Mouse (Mus musculus): ENCODE results near the gene Ppid. TPM values are rescaled to one million over a fixed set of nuclear protein-coding genes. Genes with fewer than 3 reads are reported as not detected.
A peak's percentile ranks its signal among the peaks of the same experiment; 100 is the strongest.

Gene Ppid
- polyA plus RNA-seq, 1 experiment: 48.1 TPM

- H3K27me3 ChIP-seq (ENCODE audit: control insufficient read depth, insufficient read depth, insufficient read length): no peaks in the 10 kb centered on the region
- peak within 1 kb of the TSS; percentile 85 for H3K4me3 ChIP-seq (ENCODE audit: insufficient read depth, poor library complexity, severe bottlenecking)
- peak within 1 kb of the TSS; percentile 82 for H3ac ChIP-seq (ENCODE audit: control insufficient read depth, insufficient read length, low read depth)
- peaks cover 15% of the 10 kb centered on the region for H3K36me3 ChIP-seq (ENCODE audit: control insufficient read depth, insufficient read depth)
- peaks cover 34% of the 10 kb centered on the region for H3K79me2 ChIP-seq (ENCODE audit: control insufficient read depth, insufficient read depth)
- TF ChIP-seq MAX (IDR thresholded peaks at IDR 0.05): no peak
- no peak for TF ChIP-seq MYOD1 (IDR thresholded peaks at IDR 0.05; ENCODE audit: control insufficient read depth, insufficient read length, low read depth)
- peak; percentile 72 for TF ChIP-seq USF1 (IDR thresholded peaks at IDR 0.05; ENCODE audit: low read depth)
- TF ChIP-seq MYOG (IDR thresholded peaks at IDR 0.05; ENCODE audit: control insufficient read depth, extremely low read depth, insufficient read length): no peak
- no peak for TF ChIP-seq FOSL1 (IDR thresholded peaks at IDR 0.05; ENCODE audit: insufficient read depth, low read length, poor library complexity, severe bottlenecking)
- TF ChIP-seq CTCF (IDR thresholded peaks at IDR 0.05; ENCODE audit: control insufficient read depth, insufficient read depth, insufficient read length): no peak
- peaks cover 7% of the 10 kb centered on the region for H3K79me3 ChIP-seq (ENCODE audit: low read depth)
Measured at GRCm38 (mm10) chr3:79628561-79629415, 37.6 kb downstream of the Ppid start, which contains the start of gene 4930579G24Rik. TSS of gene 4930579G24Rik (plus strand) at chr3:79629079.

GRCm38 (mm10) chr3:79629416-79629730 is 38.2 kb downstream of the Ppid start, which contains the start of gene Etfdh:
TSS of gene Etfdh (minus strand) at chr3:79629500.
- Histone ChIP-seq H3K79me3 (ENCODE audit: low read depth) (peaks cover 7% of the 10 kb centered on the region), H3K36me3 (ENCODE audit: control insufficient read depth, insufficient read depth) (peaks cover 15% of the 10 kb centered on the region), H3K27me3 (ENCODE audit: control insufficient read depth, insufficient read depth, insufficient read length) (no peaks in the 10 kb centered on the region), H3K4me3 (ENCODE audit: insufficient read depth, poor library complexity, severe bottlenecking) (peak within 1 kb of the TSS; percentile 85), H3ac (ENCODE audit: control insufficient read depth, insufficient read length, low read depth) (peak within 1 kb of the TSS; percentile 82), H3K79me2 (ENCODE audit: control insufficient read depth, insufficient read depth) (peaks cover 34% of the 10 kb centered on the region)
- no peak for TF ChIP-seq CTCF (IDR thresholded peaks at IDR 0.05; ENCODE audit: control insufficient read depth, insufficient read depth, insufficient read length)
- TF ChIP-seq MYOG (IDR thresholded peaks at IDR 0.05; ENCODE audit: control insufficient read depth, extremely low read depth, insufficient read length): no peak
- no peak for TF ChIP-seq FOSL1 (IDR thresholded peaks at IDR 0.05; ENCODE audit: insufficient read depth, low read length, poor library complexity, severe bottlenecking)
- no peak for TF ChIP-seq CEBPB (IDR thresholded peaks at IDR 0.05; ENCODE audit: low read depth)
- TF ChIP-seq MAX (IDR thresholded peaks at IDR 0.05): no peak
- TF ChIP-seq USF1 (IDR thresholded peaks at IDR 0.05; ENCODE audit: low read depth): no peak
- no peak for TF ChIP-seq MYOD1 (IDR thresholded peaks at IDR 0.05; ENCODE audit: control insufficient read depth, insufficient read length, low read depth)

GRCm38 (mm10) chr3:79652129-79652528 is 61.0 kb downstream of the Ppid start:
- Histone ChIP-seq H3ac (ENCODE audit: control insufficient read depth, insufficient read length, low read depth) (no peak overlapping the region), H3K79me2 (ENCODE audit: control insufficient read depth, insufficient read depth) (no peaks in the 10 kb centered on the region), H3K79me3 (ENCODE audit: low read depth) (no peaks in the 10 kb centered on the region), H3K4me3 (ENCODE audit: insufficient read depth, poor library complexity, severe bottlenecking) (no peak overlapping the region), H3K36me3 (ENCODE audit: control insufficient read depth, insufficient read depth) (no peaks in the 10 kb centered on the region), H3K27me3 (ENCODE audit: control insufficient read depth, insufficient read depth, insufficient read length) (no peaks in the 10 kb centered on the region)
- TF ChIP-seq CEBPB (IDR thresholded peaks at IDR 0.05; ENCODE audit: low read depth) (no peak), FOSL1 (IDR thresholded peaks at IDR 0.05; ENCODE audit: insufficient read depth, low read length, poor library complexity, severe bottlenecking) (no peak), CTCF (IDR thresholded peaks at IDR 0.05; ENCODE audit: control insufficient read depth, insufficient read depth, insufficient read length) (no peak), MAX (IDR thresholded peaks at IDR 0.05) (no peak), USF1 (IDR thresholded peaks at IDR 0.05; ENCODE audit: low read depth) (no peak), MYOG (IDR thresholded peaks at IDR 0.05; ENCODE audit: control insufficient read depth, extremely low read depth, insufficient read length) (no peak), MYOD1 (IDR thresholded peaks at IDR 0.05; ENCODE audit: control insufficient read depth, insufficient read length, low read depth) (no peak)

Other genes with a start within 250 kb of the Ppid start
- gene Fnip2, start 23.5 kb upstream of the Ppid start, polyA plus RNA-seq (2012; fragmentation: generic; extraction: Trizol): 4.0 TPM
- gene 4930579G24Rik, start 37.7 kb downstream of the Ppid start, polyA plus RNA-seq (2012; fragmentation: generic; extraction: Trizol): 13.2 TPM
- 17.8 TPM for gene Etfdh, start 38.2 kb downstream of the Ppid start, polyA plus RNA-seq (2012; fragmentation: generic; extraction: Trizol)
- not detected for gene Rxfp1, start 146.5 kb downstream of the Ppid start, polyA plus RNA-seq (2012; fragmentation: generic; extraction: Trizol)

Measured in C2C12 (cell line).